19 mouse cellular contexts compared by ENCODE assay signal in the genomic region with DNA sequence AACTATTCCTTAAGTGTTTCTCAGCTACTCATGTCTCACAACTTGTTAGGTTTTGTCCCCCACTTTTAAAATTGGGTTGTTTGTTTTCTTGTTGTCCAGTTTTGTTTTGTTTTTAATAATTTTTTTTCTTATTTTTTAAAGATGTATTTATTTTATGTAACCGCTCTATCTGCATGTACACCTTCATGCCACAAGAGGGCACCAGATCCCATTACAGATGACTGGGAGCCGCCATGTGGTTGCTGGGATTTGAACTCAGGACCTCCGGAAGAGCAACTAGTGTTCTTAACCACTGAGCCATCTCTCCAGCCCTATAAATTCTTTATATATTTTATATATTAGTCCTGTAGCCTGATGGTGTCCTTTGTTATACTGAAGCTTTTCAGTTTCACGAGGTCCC. TPM values are rescaled to one million over a fixed set of nuclear protein-coding genes. Genes with fewer than 3 reads are reported as not detected.
DNase-seq lines count a peak whose midpoint lies in the region; ATAC-seq and TF ChIP-seq lines count a peak whose summit lies in the region.
"Had no signal": no experiment of that assay in that cellular context is flagged by ENCODE, and none has a peak within 500 bp of the region (broad histone marks: within the 10 kb centered on the region; RNA-seq: fewer than 3 reads in every experiment).

No protein-coding gene starts in this region.

- no peaks in the 10 kb centered on the region for H3K27me3 ChIP-seq in hindbrain, postnatal 0 days (ENCODE audit: insufficient read depth, low read length)
- no peaks in the 10 kb centered on the region for H3K27me3 ChIP-seq in hindbrain, embryonic 13.5 days
- H3K27me3 ChIP-seq in lung, postnatal 0 days (replicated peaks; ENCODE audit: insufficient read depth, low read length), result no peaks in the 10 kb centered on the region
- H3K27me3 ChIP-seq: heart, embryonic 12.5 days; hindbrain, embryonic 12.5 days; kidney, embryonic 15.5 days; neural tube, embryonic 13.5 days had no signal

- no peak for ATAC-seq in hindbrain, postnatal 0 days
- no peak for ATAC-seq in hindbrain, embryonic 13.5 days (ENCODE audit: low FRiP score)
- ATAC-seq in lung, postnatal 0 days, result no peak
- ATAC-seq: midbrain, embryonic 16.5 days had no signal

- H3K9ac ChIP-seq in hindbrain, postnatal 0 days (replicated peaks; ENCODE audit: low read length), result no peak overlapping the region
- no peak overlapping the region for H3K9ac ChIP-seq in hindbrain, embryonic 13.5 days
- H3K9ac ChIP-seq in lung, postnatal 0 days (replicated peaks; ENCODE audit: low read depth), result no peak overlapping the region
- H3K9ac ChIP-seq: heart, embryonic 12.5 days; hindbrain, embryonic 12.5 days; kidney, embryonic 15.5 days; neural tube, embryonic 13.5 days had no signal

- no peak overlapping the region for H3K27ac ChIP-seq in hindbrain, postnatal 0 days
- no peak overlapping the region for H3K27ac ChIP-seq in hindbrain, embryonic 13.5 days
- H3K27ac ChIP-seq in lung, postnatal 0 days (ENCODE audit: low read length), result no peak overlapping the region
- H3K27ac ChIP-seq: hindbrain, embryonic 12.5 days; kidney, embryonic 15.5 days; limb, embryonic 10.5 days; neural tube, embryonic 13.5 days had no signal

- no peaks in the 10 kb centered on the region for H3K9me3 ChIP-seq in hindbrain, postnatal 0 days (ENCODE audit: low read length)
- H3K9me3 ChIP-seq in hindbrain, embryonic 13.5 days, result no peaks in the 10 kb centered on the region
- no peaks in the 10 kb centered on the region for H3K9me3 ChIP-seq in lung, postnatal 0 days (ENCODE audit: low read length)
- H3K9me3 ChIP-seq: heart, embryonic 12.5 days; hindbrain, embryonic 12.5 days; kidney, embryonic 15.5 days; limb, embryonic 10.5 days; neural tube, embryonic 13.5 days had no signal

- WGBS in hindbrain, postnatal 0 days, result 95% methylated on average over 4 of the region's 4 CpGs
- WGBS in hindbrain, embryonic 13.5 days, result 96% methylated on average over 4 of the region's 4 CpGs
- 90% methylated on average over 4 of the region's 4 CpGs for WGBS in lung, postnatal 0 days

- no peaks in the 10 kb centered on the region for H3K36me3 ChIP-seq in hindbrain, postnatal 0 days (ENCODE audit: insufficient read depth, low read length)
- H3K36me3 ChIP-seq in hindbrain, embryonic 13.5 days, result no peaks in the 10 kb centered on the region
- no peaks in the 10 kb centered on the region for H3K36me3 ChIP-seq in lung, postnatal 0 days (ENCODE audit: insufficient read depth, low read length)
- H3K36me3 ChIP-seq: heart, embryonic 12.5 days; hindbrain, embryonic 12.5 days; kidney, embryonic 15.5 days; limb, embryonic 10.5 days; neural tube, embryonic 13.5 days had no signal

- TF ChIP-seq EP300 in lung, postnatal 0 days (IDR thresholded peaks at IDR 0.05), result no peak

- no peaks in the 10 kb centered on the region for H3K4me1 ChIP-seq in hindbrain, postnatal 0 days (ENCODE audit: insufficient read depth, low read length)
- no peaks in the 10 kb centered on the region for H3K4me1 ChIP-seq in hindbrain, embryonic 13.5 days (replicated peaks)
- no peaks in the 10 kb centered on the region for H3K4me1 ChIP-seq in lung, postnatal 0 days (ENCODE audit: insufficient read depth, low read depth, low read length)
- H3K4me1 ChIP-seq: heart, embryonic 12.5 days; hindbrain, embryonic 12.5 days; limb, embryonic 10.5 days; neural tube, embryonic 13.5 days had no signal

- peak; percentile 40 for TF ChIP-seq CTCF in hindbrain, postnatal 0 days (IDR thresholded peaks at IDR 0.05; ENCODE audit: low read depth)
- TF ChIP-seq CTCF in lung, postnatal 0 days (IDR thresholded peaks at IDR 0.05), result peak; percentile 20

- H3K4me3 ChIP-seq in hindbrain, postnatal 0 days (ENCODE audit: low read length), result no peak overlapping the region
- no peak overlapping the region for H3K4me3 ChIP-seq in hindbrain, embryonic 13.5 days
- no peak overlapping the region for H3K4me3 ChIP-seq in lung, postnatal 0 days (ENCODE audit: low read depth, low read length)
- H3K4me3 ChIP-seq: erythroblast, embryonic 14.5 days; heart, embryonic 12.5 days; hindbrain, embryonic 12.5 days; kidney, embryonic 15.5 days; limb, embryonic 10.5 days; neural tube, embryonic 13.5 days had no signal

- no peak for DNase-seq in hindbrain, postnatal 0 days (ENCODE audit: low spot score)
- DNase-seq in lung, postnatal 0 days (ENCODE audit: low spot score), result peak; percentile 4
- no peak for DNase-seq in lung, postnatal 36 days
- DNase-seq in MN1 (ENCODE audit: low spot score), result peak; percentile 5
- DNase-seq in adrenal gland, adult 18-20 months (ENCODE audit: low spot score in 2 of 2), result no peak
- no peak for DNase-seq in embryo, embryonic 10.5 days (ENCODE audit: low spot score)
- DNase-seq: cerebellum, adult 9-11 months; gastrocnemius, postnatal 14 days had no signal

- H3K4me2 ChIP-seq in hindbrain, postnatal 0 days (ENCODE audit: low read depth, low read length), result no peak overlapping the region
- H3K4me2 ChIP-seq in hindbrain, embryonic 13.5 days, result no peak overlapping the region
- H3K4me2 ChIP-seq in lung, postnatal 0 days (replicated peaks; ENCODE audit: low read depth, low read length), result no peak overlapping the region
- H3K4me2 ChIP-seq: heart, embryonic 12.5 days; hindbrain, embryonic 12.5 days; kidney, embryonic 15.5 days; neural tube, embryonic 13.5 days had no signal

RNA-seq across cellular contexts. Expression of gene 4930444G20Rik, which starts 49.3 kb away (rescaled TPM):
- not detected in 2 replicates for total RNA-seq in hindbrain, postnatal 0 days (2014; rRNA removed)
- not detected in 2 replicates for polyA plus RNA-seq in hindbrain, postnatal 0 days (2015; fragmentation: Nextera tagmentation; extraction: Ambion mirVana)
- not detected in 2 replicates for polyA plus RNA-seq in hindbrain, embryonic 13.5 days (2015; fragmentation: Nextera tagmentation; extraction: Ambion mirVana)
- polyA plus RNA-seq in lung, postnatal 0 days (2015; fragmentation: Nextera tagmentation; extraction: Ambion mirVana), result not detected in 2 replicates
- total RNA-seq in adrenal gland, adult 18-20 months (2021), result not detected
- total RNA-seq: gastrocnemius, postnatal 14 days; megakaryocyte progenitor cell, adult 5-6 weeks had no signal
- polyA plus RNA-seq: erythroblast, embryonic 14.5 days; heart, embryonic 12.5 days; hindbrain, embryonic 12.5 days; kidney, embryonic 15.5 days; limb, embryonic 10.5 days; liver, embryonic 16.5 days; midbrain, embryonic 16.5 days; neural tube, embryonic 13.5 days; urinary bladder, adult 2 months had no signal

Comparison
In these comparisons a context has a peak if more than half of its experiments do, and no peak if none do; other contexts are left out.
1. DNase-seq: peak in lung, postnatal 0 days (single experiment) and MN1 (single experiment); none in hindbrain, postnatal 0 days (single experiment), lung, postnatal 36 days (single experiment), adrenal gland, adult 18-20 months (0 of 2) and embryo, embryonic 10.5 days (single experiment).